Mouse (Mus musculus) heart, embryonic 11.5 days (tissue): ENCODE data around the gene Abhd10. TPM values are rescaled to one million over a fixed set of nuclear protein-coding genes. Genes with fewer than 3 reads are reported as not detected.

Experiments
- ATAC-seq: fragments of 200-750 bp; cut with Nextera tagmentation; replicated peaks from 2 replicates; pipeline ENCODE4 v1.8.0; 2017; ENCODE audit warnings: moderate library complexity; ENCODE audit not compliant: insufficient number of reproducible peaks, low FRiP score, low TSS enrichment
- H3K27ac ChIP-seq: fragments of 300-500 bp; sonication (generic); 2 replicates; pipeline ENCODE4 v1.5.1; 2014; ENCODE audit warnings: mild to moderate bottlenecking, low read depth, low read length
- H3K27me3 ChIP-seq: fragments of 300-500 bp; sonication (generic); 2 replicates; pipeline ENCODE4 v1.6.1; 2014; ENCODE audit warnings: mild to moderate bottlenecking, low read length, mixed read lengths; ENCODE audit not compliant: control insufficient read depth, insufficient read depth
- H3K36me3 ChIP-seq: fragments of 300-500 bp; sonication (generic); 2 replicates; pipeline ENCODE4 v1.6.1; 2014; ENCODE audit warnings: mild to moderate bottlenecking, low read length, moderate library complexity, mixed read lengths; ENCODE audit not compliant: control insufficient read depth, insufficient read depth
- H3K4me1 ChIP-seq: fragments of 300-500 bp; sonication (generic); 2 replicates; pipeline ENCODE4 v1.6.1; 2014; ENCODE audit warnings: low read length; ENCODE audit not compliant: control insufficient read depth, insufficient read depth
- H3K4me2 ChIP-seq: fragments of 300-500 bp; sonication (generic); 2 replicates; pipeline ENCODE4 v1.6.1; 2014; ENCODE audit warnings: mild to moderate bottlenecking, moderate library complexity
- H3K4me3 ChIP-seq: fragments of 300-500 bp; sonication (generic); 2 replicates; pipeline ENCODE4 v1.5.1; 2014; ENCODE audit warnings: low read depth, low read length
- H3K9ac ChIP-seq: fragments of 300-500 bp; sonication (generic); 2 replicates; pipeline ENCODE4 v1.6.1; 2014; ENCODE audit warnings: mild to moderate bottlenecking, low read depth, low read length, moderate library complexity
- H3K9me3 ChIP-seq: fragments of 300-500 bp; sonication (generic); replicated peaks from 2 replicates; pipeline ENCODE4 v1.6.1; 2016; ENCODE audit warnings: low read length; ENCODE audit not compliant: control insufficient read depth
- WGBS: fragments of 180-500 bp; shearing (Covaris S2); extraction: QIAGEN DNeasy Blood & Tissue Kit; methylation state at CpG from one replicate; pipeline ENCODE4 v1.1.7; 2014; ENCODE audit not compliant: insufficient replicate concordance; 5-methylcytosine and 5-hydroxymethylcytosine counted together
- polyA plus RNA-seq: library from polyadenylated mRNA; unstranded; fragments of >200 nt; fragmentation: Nextera tagmentation; extraction: Ambion mirVana; gene quantifications from 2 replicates; pipeline ENCODE4 v1.2.1, GENCODE M21; 2014

Abhd10 gene
- 28.7 and 29.3 TPM in 2 replicates for polyA plus RNA-seq

GRCm38 (mm10) chr16:45742615-45743476 is at the start of gene Abhd10:
Abhd10 (minus strand) TSS chr16:45742955.
- Histone ChIP-seq H3K4me3 (peak within 1 kb of the TSS; percentile 86), H3K9ac (peak within 1 kb of the TSS; percentile 98), H3K27ac (peak within 1 kb of the TSS; percentile 93), H3K4me2 (peak within 1 kb of the TSS; percentile 67), H3K4me1 (peaks cover 6% of the 10 kb centered on the region; the same call in 1 of the 2 replicates), H3K36me3 (peaks cover 4% of the 10 kb centered on the region), H3K9me3 (no peaks in the 10 kb centered on the region), H3K27me3 (no peaks in the 10 kb centered on the region)
- peak; percentile 97 for ATAC-seq
- WGBS, result under 1% methylated on average over 51 of the region's 51 CpGs

- H3K9me3 ChIP-seq, result no peaks in the 10 kb centered on the region
- no peak overlapping the region for H3K27ac ChIP-seq
- H3K9ac ChIP-seq, result no peak overlapping the region
- no peaks in the 10 kb centered on the region for H3K4me1 ChIP-seq
- no peak for ATAC-seq
- H3K4me3 ChIP-seq, result no peak overlapping the region
- WGBS, result 65% methylated on average over 5 of the region's 5 CpGs
- H3K4me2 ChIP-seq, result no peak overlapping the region
- no peaks in the 10 kb centered on the region for H3K27me3 ChIP-seq
- peaks cover 6% of the 10 kb centered on the region for H3K36me3 ChIP-seq
These were observed 48.5 kb upstream of the Abhd10 start for GRCm38 (mm10) chr16:45791286-45791685.

GRCm38 (mm10) chr16:45789311-45789710 is 46.6 kb upstream of the Abhd10 start:
- ATAC-seq, result no peak
- Histone ChIP-seq H3K27ac (no peak overlapping the region), H3K4me1 (no peaks in the 10 kb centered on the region), H3K4me3 (no peak overlapping the region), H3K9ac (no peak overlapping the region), H3K4me2 (no peak overlapping the region), H3K36me3 (peaks cover 4% of the 10 kb centered on the region), H3K9me3 (no peaks in the 10 kb centered on the region), H3K27me3 (no peaks in the 10 kb centered on the region)
- 73% methylated on average over 2 of the region's 2 CpGs for WGBS

- 80% methylated on average over 6 of the region's 6 CpGs for WGBS
- Histone ChIP-seq H3K4me1 (no peaks in the 10 kb centered on the region), H3K9me3 (no peaks in the 10 kb centered on the region), H3K9ac (no peak overlapping the region), H3K27me3 (no peaks in the 10 kb centered on the region), H3K36me3 (peaks cover 4% of the 10 kb centered on the region), H3K4me3 (no peak overlapping the region), H3K27ac (no peak overlapping the region), H3K4me2 (no peak overlapping the region)
- no peak for ATAC-seq
These were observed 44.9 kb upstream of the Abhd10 start for GRCm38 (mm10) chr16:45787650-45788049.

GRCm38 (mm10) chr16:45786639-45787038 is 43.9 kb upstream of the Abhd10 start:
- no peak overlapping the region for H3K4me3 ChIP-seq
- H3K36me3 ChIP-seq, result peaks cover 4% of the 10 kb centered on the region
- WGBS, result 38% methylated on average over 8 of the region's 8 CpGs
- no peak overlapping the region for H3K4me2 ChIP-seq
- ATAC-seq, result no peak
- no peaks in the 10 kb centered on the region for H3K4me1 ChIP-seq
- no peak overlapping the region for H3K9ac ChIP-seq
- no peaks in the 10 kb centered on the region for H3K9me3 ChIP-seq
- no peaks in the 10 kb centered on the region for H3K27me3 ChIP-seq
- H3K27ac ChIP-seq, result no peak overlapping the region

GRCm38 (mm10) chr16:45780001-45780400 is 37.2 kb upstream of the Abhd10 start:
- no peak overlapping the region for H3K4me2 ChIP-seq
- no peak for ATAC-seq
- H3K27me3 ChIP-seq, result no peaks in the 10 kb centered on the region
- 73% methylated on average over 6 of the region's 6 CpGs for WGBS
- peaks cover 13% of the 10 kb centered on the region for H3K36me3 ChIP-seq
- no peak overlapping the region for H3K9ac ChIP-seq
- no peak overlapping the region for H3K27ac ChIP-seq
- no peaks in the 10 kb centered on the region for H3K4me1 ChIP-seq
- no peaks in the 10 kb centered on the region for H3K9me3 ChIP-seq
- H3K4me3 ChIP-seq, result no peak overlapping the region

GRCm38 (mm10) chr16:45774813-45775212 is 32.1 kb upstream of the Abhd10 start:
- no peak overlapping the region for H3K27ac ChIP-seq
- H3K9me3 ChIP-seq, result no peaks in the 10 kb centered on the region
- H3K4me3 ChIP-seq, result no peak overlapping the region
- WGBS, result 85% methylated on average over 5 of the region's 5 CpGs
- no peak overlapping the region for H3K4me2 ChIP-seq
- no peaks in the 10 kb centered on the region for H3K27me3 ChIP-seq
- ATAC-seq, result no peak
- H3K4me1 ChIP-seq, result no peaks in the 10 kb centered on the region
- no peak overlapping the region for H3K9ac ChIP-seq
- peaks cover 13% of the 10 kb centered on the region for H3K36me3 ChIP-seq

- peaks cover 8% of the 10 kb centered on the region for H3K36me3 ChIP-seq
- no peaks in the 10 kb centered on the region for H3K9me3 ChIP-seq
- no peak for ATAC-seq
- H3K4me3 ChIP-seq, result no peak overlapping the region
- H3K27me3 ChIP-seq, result no peaks in the 10 kb centered on the region
- no peaks in the 10 kb centered on the region for H3K4me1 ChIP-seq
- no peak overlapping the region for H3K9ac ChIP-seq
- H3K4me2 ChIP-seq, result no peak overlapping the region
- no peak overlapping the region for H3K27ac ChIP-seq
- WGBS, result 83% methylated on average over 6 of the region's 6 CpGs
These were observed 28.2 kb upstream of the Abhd10 start for GRCm38 (mm10) chr16:45770914-45771313.
